Mouse (Mus musculus) heart, adult 2 months (tissue): Measurements from ENCODE around the gene Pprc1.

Source experiments
- CTCF ChIP-seq: fragments of 200-600 bp; IDR thresholded peaks from 2 replicates; pipeline ENCODE4 v1.8.1; 2022; ENCODE audit warnings: antibody characterized with exemption, mild to moderate bottlenecking, moderate library complexity
- POLR2A ChIP-seq: fragments of 200-500 bp; IDR thresholded peaks from 2 replicates; pipeline ENCODE4 v1.6.1; 2011; ENCODE audit warnings: mild to moderate bottlenecking, low read depth, low read length, control low read depth; ENCODE audit not compliant: insufficient read depth

DNA sequence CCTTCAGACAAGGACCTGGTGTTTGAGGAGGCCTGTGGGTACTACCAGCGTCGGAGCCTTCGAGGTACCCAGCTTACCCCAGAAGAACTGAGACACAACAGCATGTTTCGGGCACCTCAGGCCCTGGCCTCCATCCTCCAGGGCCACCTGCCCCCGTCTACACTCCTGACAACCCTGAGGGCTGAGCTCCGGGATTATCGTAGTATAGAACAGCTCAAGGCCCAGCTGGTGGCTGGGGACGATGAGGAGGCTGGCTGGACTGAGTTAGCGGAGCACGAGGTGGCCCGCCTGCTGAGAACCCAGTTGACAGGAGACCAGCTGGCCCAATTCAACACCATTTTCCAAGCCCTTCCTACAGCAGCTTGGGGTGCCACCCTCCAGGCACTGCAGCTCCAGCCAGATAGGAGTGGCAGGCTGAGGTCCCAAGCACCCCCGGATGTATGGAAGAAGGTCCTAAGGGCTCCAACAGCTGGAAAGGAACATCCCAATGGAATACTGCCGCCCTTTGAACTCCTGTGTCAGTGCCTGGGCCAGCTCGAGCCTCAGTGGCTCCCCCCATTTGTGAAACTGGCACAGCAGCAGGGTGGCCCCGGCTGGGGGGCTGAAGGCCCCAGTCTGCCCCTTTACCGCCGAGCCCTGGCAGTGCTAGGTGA is 39.7 kb upstream of the Pprc1 start:
- TF ChIP-seq POLR2A (no peak), CTCF (no peak)
